Mouse (Mus musculus) retina, embryonic 14.5 days (tissue): Measurements from ENCODE around the gene Trim61.

Experiments used
- DNase-seq: peaks from one replicate; pipeline ENCODE4 v3.0.0-alpha.2; 2015; ENCODE audit warnings: low spot score

Trim61 gene

DNA sequence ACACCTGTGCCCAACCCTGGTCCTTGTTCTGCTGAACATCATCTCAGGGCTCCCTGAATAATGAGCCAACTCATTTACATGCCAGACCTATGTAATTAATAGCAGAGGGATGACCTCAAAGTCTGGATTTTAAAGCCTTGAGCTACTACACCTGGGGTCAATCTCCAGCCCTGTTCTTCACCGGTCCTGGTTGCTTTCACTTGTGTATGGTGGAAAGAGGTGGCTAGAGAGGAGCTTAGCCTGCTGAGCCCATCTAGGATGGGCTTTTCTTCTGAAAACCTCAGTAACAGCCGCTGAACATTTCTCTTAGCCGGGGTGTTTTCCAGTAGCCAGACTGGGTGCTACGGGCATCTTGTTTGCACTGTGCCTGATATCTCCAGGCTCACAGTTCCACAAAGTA, 30.6 kb downstream of the Trim61 start, which contains the start of gene Trim75:
Gene Trim75 (minus strand): TSS at position 101 of the 400 bp plus-strand sequence.
- no peak for DNase-seq

DNA sequence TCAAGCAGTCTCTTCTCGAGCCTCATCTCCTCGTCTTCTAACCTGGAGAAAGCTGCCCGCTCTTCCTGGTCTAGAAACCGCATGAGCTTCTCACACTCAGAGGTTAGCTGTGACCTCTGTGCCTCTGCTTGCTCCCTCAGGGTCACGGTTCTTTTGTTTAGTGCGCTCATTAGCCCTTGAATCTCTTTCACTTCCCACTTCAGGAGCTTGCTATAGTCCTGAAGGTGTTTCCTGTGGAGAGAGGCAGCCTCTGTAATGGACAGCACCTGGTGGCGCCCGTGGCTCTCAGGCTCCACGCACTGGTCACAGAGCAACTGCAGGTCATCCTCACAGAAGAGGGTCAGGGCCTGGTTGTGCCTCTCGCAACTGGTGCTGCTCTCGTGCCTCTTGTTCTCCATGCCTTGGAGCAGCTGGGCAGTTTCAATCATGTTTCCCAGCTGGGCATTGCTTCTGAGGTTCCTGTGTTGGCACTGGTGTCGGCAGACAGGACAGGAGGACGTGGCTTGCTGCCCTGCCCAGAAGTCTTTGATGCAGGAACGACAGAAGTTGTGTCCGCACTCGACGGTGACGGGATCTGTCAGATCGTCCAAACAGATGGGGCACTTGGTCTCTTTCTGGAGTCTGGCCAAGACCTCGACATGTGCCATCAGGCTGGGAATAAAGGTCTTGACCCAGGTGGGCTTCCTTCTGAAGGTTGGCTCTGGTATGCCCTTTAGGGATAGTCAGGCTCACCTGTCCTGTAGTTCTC, 35.0 kb downstream of the Trim61 start:
- no peak for DNase-seq
